Comparison of ENCODE assay signal across 13 mouse cellular contexts in genomic region chr7:84408282-84408681, GRCm38 (mm10). TPM values are rescaled to one million over a fixed set of nuclear protein-coding genes. Genes with fewer than 3 reads are reported as not detected.
DNase-seq lines count a peak whose midpoint lies in the region; ATAC-seq and TF ChIP-seq lines count a peak whose summit lies in the region.
"Had no signal": no experiment of that assay in that cellular context is flagged by ENCODE, and none has a peak within 500 bp of the region (broad histone marks: within the 10 kb centered on the region; RNA-seq: fewer than 3 reads in every experiment).

No protein-coding gene starts in this region.

- TF ChIP-seq CTCF in kidney, adult 2 months (conservative IDR thresholded peaks at IDR 0.05; ENCODE audit: insufficient read depth, insufficient read length, low read depth, low read length), result no peak

- no peak overlapping the region for H3K9ac ChIP-seq in embryonic facial prominence, embryonic 12.5 days
- H3K9ac ChIP-seq in hindbrain, embryonic 12.5 days, result no peak overlapping the region
- no peak overlapping the region; the same call in 1 of the 2 replicates for H3K9ac ChIP-seq in midbrain, embryonic 14.5 days (replicated peaks; ENCODE audit: low read length)
- H3K9ac ChIP-seq: limb, embryonic 15.5 days; stomach, embryonic 15.5 days had no signal

- DNase-seq in kidney, adult 2 months, result no peak
- DNase-seq in kidney, adult 11 months, result no peak
- DNase-seq in midbrain, embryonic 14.5 days, result peak; percentile 6
- DNase-seq in right cerebral cortex, adult 18-20 months, result no peak
- DNase-seq in urinary bladder, postnatal 25 days (ENCODE audit: low spot score), result no peak
- DNase-seq in thymus, postnatal 25 days, result no peak
- DNase-seq: cerebellum, postnatal 14 days; right cerebral cortex, postnatal 25 days had no signal

- no peak for ATAC-seq in embryonic facial prominence, embryonic 12.5 days (ENCODE audit: insufficient number of reproducible peaks, insufficient read depth, low FRiP score, low TSS enrichment)
- no peak for ATAC-seq in hindbrain, embryonic 12.5 days (ENCODE audit: low FRiP score)
- no peak for ATAC-seq in midbrain, embryonic 14.5 days (ENCODE audit: low FRiP score, low TSS enrichment)

- WGBS in kidney, adult 2 months, result 78% methylated on average over 5 of the region's 5 CpGs
- 75% methylated on average over 5 of the region's 5 CpGs for WGBS in embryonic facial prominence, embryonic 12.5 days
- WGBS in hindbrain, embryonic 12.5 days, result 83% methylated on average over 5 of the region's 5 CpGs
- WGBS in midbrain, embryonic 14.5 days, result 77% methylated on average over 5 of the region's 5 CpGs

- H3K4me1 ChIP-seq in kidney, adult 2 months (ENCODE audit: control insufficient read depth, insufficient read depth, low read length), result peaks cover 4% of the 10 kb centered on the region; the same call in 1 of the 2 replicates
- H3K4me1 ChIP-seq in embryonic facial prominence, embryonic 12.5 days, result peaks cover 16% of the 10 kb centered on the region; the same call in 1 of the 2 replicates
- H3K4me1 ChIP-seq in hindbrain, embryonic 12.5 days, result peaks cover 42% of the 10 kb centered on the region
- H3K4me1 ChIP-seq in midbrain, embryonic 14.5 days (ENCODE audit: control insufficient read depth, insufficient read depth, low read length), result peaks cover 40% of the 10 kb centered on the region

- 0 out of 2 replicates have a peak overlapping the region, but pooled peaks have one; percentile 20 for H3K27ac ChIP-seq in kidney, adult 2 months (ENCODE audit: insufficient read depth, low read depth, low read length)
- no peak overlapping the region for H3K27ac ChIP-seq in embryonic facial prominence, embryonic 12.5 days
- no peak overlapping the region for H3K27ac ChIP-seq in hindbrain, embryonic 12.5 days
- no peak overlapping the region; the same call in 1 of the 2 replicates for H3K27ac ChIP-seq in midbrain, embryonic 14.5 days (replicated peaks; ENCODE audit: low read depth, low read length)
- H3K27ac ChIP-seq: limb, embryonic 15.5 days; macrophage; stomach, embryonic 15.5 days had no signal

- H3K9me3 ChIP-seq in embryonic facial prominence, embryonic 12.5 days, result no peaks in the 10 kb centered on the region
- no peaks in the 10 kb centered on the region for H3K9me3 ChIP-seq in hindbrain, embryonic 12.5 days (replicated peaks)
- H3K9me3 ChIP-seq in midbrain, embryonic 14.5 days (ENCODE audit: control insufficient read depth, low read length), result no peaks in the 10 kb centered on the region
- H3K9me3 ChIP-seq: limb, embryonic 15.5 days; stomach, embryonic 15.5 days had no signal

- H3K36me3 ChIP-seq in kidney, adult 2 months (ENCODE audit: control insufficient read depth, insufficient read depth, low read length), result no peaks in the 10 kb centered on the region
- H3K36me3 ChIP-seq in embryonic facial prominence, embryonic 12.5 days, result no peaks in the 10 kb centered on the region
- H3K36me3 ChIP-seq in hindbrain, embryonic 12.5 days, result peaks cover 3% of the 10 kb centered on the region; the same call in 1 of the 2 replicates
- no peaks in the 10 kb centered on the region for H3K36me3 ChIP-seq in midbrain, embryonic 14.5 days (ENCODE audit: control insufficient read depth, insufficient read depth, low read length)
- H3K36me3 ChIP-seq: limb, embryonic 15.5 days; stomach, embryonic 15.5 days had no signal

- H3K4me2 ChIP-seq in embryonic facial prominence, embryonic 12.5 days (replicated peaks), result peak overlapping the region; percentile 73
- peak overlapping the region; percentile 62 for H3K4me2 ChIP-seq in hindbrain, embryonic 12.5 days (replicated peaks)
- peak overlapping the region; percentile 78 for H3K4me2 ChIP-seq in midbrain, embryonic 14.5 days (ENCODE audit: low read length)

- H3K27me3 ChIP-seq in kidney, adult 2 months (replicated peaks; ENCODE audit: control insufficient read depth, insufficient read depth, low read length), result no peaks in the 10 kb centered on the region
- H3K27me3 ChIP-seq in embryonic facial prominence, embryonic 12.5 days, result no peaks in the 10 kb centered on the region
- H3K27me3 ChIP-seq in hindbrain, embryonic 12.5 days, result no peaks in the 10 kb centered on the region
- no peaks in the 10 kb centered on the region for H3K27me3 ChIP-seq in midbrain, embryonic 14.5 days (ENCODE audit: control insufficient read depth, insufficient read depth, low read length)
- H3K27me3 ChIP-seq: limb, embryonic 15.5 days; stomach, embryonic 15.5 days had no signal

- no peak overlapping the region for H3K4me3 ChIP-seq in kidney, adult 2 months (ENCODE audit: insufficient read depth, low read depth, low read length)
- H3K4me3 ChIP-seq in embryonic facial prominence, embryonic 12.5 days, result no peak overlapping the region
- peak overlapping the region; percentile 69 for H3K4me3 ChIP-seq in hindbrain, embryonic 12.5 days
- H3K4me3 ChIP-seq in midbrain, embryonic 14.5 days (replicated peaks; ENCODE audit: low read depth, low read length), result peak overlapping the region; percentile 80

- TF ChIP-seq POLR2A in kidney, adult 2 months (IDR thresholded peaks at IDR 0.05; ENCODE audit: low read depth, low read length), result no peak

RNA-seq across cellular contexts. Expression of gene Arnt2, which starts 1.7 kb away (rescaled TPM):
- polyA plus RNA-seq in kidney, adult 2 months (2012; rRNA removed), result 15.3 and 16.4 TPM in 2 replicates
- polyA plus RNA-seq in embryonic facial prominence, embryonic 12.5 days (2016; fragmentation: Nextera tagmentation; extraction: Ambion mirVana), result 26.0 and 27.8 TPM in 2 replicates
- 57.6 and 64.2 TPM in 2 replicates for polyA plus RNA-seq in hindbrain, embryonic 12.5 days (2016; fragmentation: Nextera tagmentation; extraction: Ambion mirVana)
- polyA plus RNA-seq in midbrain, embryonic 14.5 days (2014; fragmentation: Nextera tagmentation; extraction: Ambion mirVana), result 75.7 and 82.1 TPM in 2 replicates

Comparison
In these comparisons a context has a peak if more than half of its experiments do, and no peak if none do; other contexts are left out.
1. H3K4me3 ChIP-seq: peak in hindbrain, embryonic 12.5 days (single experiment) and midbrain, embryonic 14.5 days (single experiment); none in kidney, adult 2 months (single experiment) and embryonic facial prominence, embryonic 12.5 days (single experiment).
2. Peak in every context shown above with its lines, with median percentiles within 50 percentile points of each other: H3K4me2 ChIP-seq.